Mouse (Mus musculus) spleen, adult 2 months (tissue): ENCODE measurements at regions not wholly inside any gene's neighbourhood (a gene's known extent, or its start where the extent isn't known, plus 50 kb on each side); places are given as distances from the start of the nearest gene placed in this dataset.

Experiments used
- DNase-seq, 2 experiments: peaks; one replicate each; pipeline versions ENCODE4 v3.0.0 to v3.0.0-alpha.2; 2012 to 2021; ENCODE audit warnings: low spot score in 2 of 2, low read depth in 1 of 2
- H3K27ac ChIP-seq: fragments of 200-500 bp; 2 replicates; pipeline ENCODE4 v1.5.1; 2012; ENCODE audit warnings: low read length, inconsistent platforms; ENCODE audit not compliant: insufficient read depth
- H3K27me3 ChIP-seq: fragments of 200-500 bp; 2 replicates; pipeline ENCODE4 v1.6.1; 2012; ENCODE audit warnings: mild to moderate bottlenecking, moderate library complexity, low read length, inconsistent platforms; ENCODE audit not compliant: control insufficient read depth, insufficient read depth
- H3K36me3 ChIP-seq: fragments of 200-500 bp; 2 replicates; pipeline ENCODE4 v1.6.1; 2012; ENCODE audit warnings: mild to moderate bottlenecking, low read length, inconsistent platforms; ENCODE audit not compliant: control insufficient read depth, insufficient read depth
- H3K4me1 ChIP-seq: fragments of 200-500 bp; 2 replicates; pipeline ENCODE4 v1.6.1; 2011; ENCODE audit warnings: inconsistent platforms; ENCODE audit not compliant: control insufficient read depth, insufficient read depth, insufficient read length
- H3K4me3 ChIP-seq: fragments of 200-500 bp; 2 replicates; pipeline ENCODE4 v1.5.1; 2011; ENCODE audit warnings: mild to moderate bottlenecking, inconsistent platforms; ENCODE audit not compliant: insufficient read depth, insufficient read length; ENCODE audit errors: extremely low read depth
- CTCF ChIP-seq: fragments of 200-500 bp; IDR thresholded peaks from 2 replicates; pipeline ENCODE4 v1.5.1; 2011; ENCODE audit warnings: mild to moderate bottlenecking, inconsistent platforms; ENCODE audit not compliant: insufficient read depth, insufficient read length, insufficient replicate concordance; ENCODE audit errors: extremely low read depth
- POLR2A ChIP-seq: fragments of 200-500 bp; IDR thresholded peaks from 2 replicates; pipeline ENCODE4 v1.6.1; 2011; ENCODE audit warnings: low read depth, low read length, inconsistent platforms
- WGBS: fragments of 180-500 bp; shearing (Covaris S2); methylation state at CpG from one replicate; pipeline ENCODE4 v1.1.7; 2018; 5-methylcytosine and 5-hydroxymethylcytosine counted together

- no peaks in the 10 kb centered on the region for H3K4me1 ChIP-seq
- TF ChIP-seq CTCF (no peak), POLR2A (no peak)
- no peak overlapping the region for H3K4me3 ChIP-seq
- 36% methylated on average over 4 of the region's 4 CpGs for WGBS
- no peak for DNase-seq
- no peak overlapping the region for H3K27ac ChIP-seq
- no peaks in the 10 kb centered on the region for H3K27me3 ChIP-seq
- H3K36me3 ChIP-seq, result no peaks in the 10 kb centered on the region
Measured at GRCm38 (mm10) chr4:127679391-127679790, 291.4 kb downstream of the CK137956 start.

DNA sequence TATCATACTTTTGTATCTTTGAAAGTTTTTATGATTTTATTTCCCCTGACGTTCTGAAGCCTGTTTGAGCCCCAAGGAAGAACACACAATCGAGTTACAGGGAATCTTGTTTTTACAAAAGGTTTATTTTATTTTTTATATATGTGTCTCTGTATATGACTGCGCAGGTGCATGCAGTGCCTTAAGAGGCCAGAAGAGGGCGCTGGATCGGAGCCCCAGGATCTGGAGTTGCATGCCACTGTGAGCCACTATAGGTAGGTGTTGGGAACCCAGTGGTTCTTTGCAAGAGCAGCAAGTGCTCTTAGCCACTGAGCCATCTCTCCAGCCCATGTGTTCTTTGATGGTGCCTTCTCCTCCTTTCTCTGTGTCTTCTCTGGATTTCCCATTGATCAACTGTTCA, 292.3 kb downstream of the CK137956 start:
- WGBS, result 55% methylated on average over 5 of the region's 5 CpGs
- Histone ChIP-seq H3K4me1 (no peaks in the 10 kb centered on the region), H3K36me3 (no peaks in the 10 kb centered on the region), H3K4me3 (no peak overlapping the region), H3K27ac (no peak overlapping the region), H3K27me3 (no peaks in the 10 kb centered on the region)
- TF ChIP-seq CTCF (no peak), POLR2A (no peak)
- DNase-seq, result no peak

DNA sequence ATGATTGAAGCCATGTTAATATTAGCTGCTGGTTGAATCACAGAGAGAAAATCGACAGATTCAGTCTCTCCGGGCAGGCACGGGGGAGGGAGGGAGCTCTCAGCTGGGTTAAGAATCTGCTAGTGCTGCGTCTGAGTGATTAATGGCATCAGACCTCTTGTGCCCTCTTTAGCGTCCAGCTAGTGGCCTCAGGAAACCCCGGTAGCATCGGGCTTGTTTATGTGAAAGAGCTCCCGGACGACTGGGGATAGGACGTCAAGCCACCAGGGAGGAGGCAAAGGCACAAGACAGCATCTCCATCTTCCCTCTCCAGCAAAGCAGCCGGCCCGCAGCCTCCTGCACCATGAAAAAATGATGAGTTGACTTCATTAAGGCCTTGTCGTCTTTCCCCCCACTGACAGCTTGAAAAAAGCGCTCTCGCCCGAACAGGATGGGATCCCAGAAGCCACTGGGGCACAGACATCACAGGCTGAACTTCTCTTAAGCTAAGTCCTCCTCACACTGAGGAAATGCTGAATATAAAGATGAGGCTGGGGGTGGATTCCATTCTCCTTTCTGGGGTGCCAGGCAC, 294.9 kb downstream of the CK137956 start:
- no peak overlapping the region for H3K4me3 ChIP-seq
- H3K36me3 ChIP-seq, result no peaks in the 10 kb centered on the region
- no peak for DNase-seq
- no peak overlapping the region for H3K27ac ChIP-seq
- WGBS, result 49% methylated on average over 16 of the region's 16 CpGs
- TF ChIP-seq CTCF (no peak), POLR2A (no peak)
- H3K27me3 ChIP-seq, result no peaks in the 10 kb centered on the region
- H3K4me1 ChIP-seq, result no peaks in the 10 kb centered on the region

- TF ChIP-seq CTCF (no peak), POLR2A (no peak)
- Histone ChIP-seq H3K36me3 (no peaks in the 10 kb centered on the region), H3K4me3 (no peak overlapping the region), H3K27ac (no peak overlapping the region), H3K27me3 (no peaks in the 10 kb centered on the region), H3K4me1 (no peaks in the 10 kb centered on the region)
- no peak for DNase-seq
- WGBS, result 86% methylated on average over 1 of the region's 1 CpGs
Measured at GRCm38 (mm10) chr4:127659950-127660349, 302.0 kb upstream of the Gjb5 start.

- Histone ChIP-seq H3K27ac (no peak overlapping the region), H3K4me1 (no peaks in the 10 kb centered on the region), H3K4me3 (no peak overlapping the region), H3K27me3 (no peaks in the 10 kb centered on the region), H3K36me3 (no peaks in the 10 kb centered on the region)
- 92% methylated on average over 5 of the region's 5 CpGs for WGBS
- no peak for TF ChIP-seq CTCF
- no peak for DNase-seq
Measured at GRCm38 (mm10) chr4:127651601-127652000, 293.6 kb upstream of the Gjb5 start.

DNA sequence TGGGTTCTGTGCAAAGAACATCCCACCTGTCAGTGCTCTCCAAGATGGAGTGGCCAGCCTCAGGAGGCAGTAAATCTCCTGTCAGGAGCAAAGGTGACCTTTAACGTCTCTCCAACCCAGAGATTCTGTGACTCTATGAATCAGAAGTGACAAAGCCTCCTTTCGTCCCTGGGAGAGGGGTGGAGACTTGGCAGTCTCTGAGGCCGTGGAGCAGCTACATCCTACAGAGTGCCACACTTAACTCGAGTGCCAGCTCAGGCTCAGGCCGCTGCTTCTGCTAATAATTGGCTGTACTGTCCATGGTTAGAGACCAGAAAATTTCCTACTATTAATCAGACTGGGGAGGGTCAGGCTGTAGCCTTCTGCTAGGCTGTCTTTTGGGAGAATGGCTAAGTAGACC, 290.0 kb upstream of the Gjb5 start:
- Histone ChIP-seq H3K27me3 (no peaks in the 10 kb centered on the region), H3K27ac (no peak overlapping the region), H3K4me1 (no peaks in the 10 kb centered on the region), H3K36me3 (no peaks in the 10 kb centered on the region), H3K4me3 (no peak overlapping the region)
- TF ChIP-seq CTCF, result no peak
- TF ChIP-seq POLR2A, result no peak
- no peak for DNase-seq
- 73% methylated on average over 5 of the region's 5 CpGs for WGBS

DNA sequence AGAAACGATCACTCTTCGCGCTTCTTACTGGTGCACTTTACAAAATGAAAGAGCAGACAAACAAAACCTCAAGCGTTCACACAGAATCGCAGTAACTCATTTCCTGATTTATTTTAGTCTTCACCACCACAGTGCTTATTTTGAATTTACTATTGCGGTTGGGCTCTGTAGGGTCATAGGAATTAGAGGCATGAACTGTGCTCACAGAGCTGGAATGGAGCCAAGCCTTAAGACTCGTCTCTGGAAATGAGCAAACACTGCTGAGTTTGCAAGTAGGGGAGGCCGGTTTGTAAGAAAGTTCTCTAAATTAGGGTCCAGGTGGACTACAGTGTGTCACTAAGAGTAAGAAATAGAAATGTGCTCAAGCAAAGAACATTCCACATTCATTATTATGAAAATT, 289.2 kb upstream of the Gjb5 start:
- no peak overlapping the region for H3K27ac ChIP-seq
- H3K4me3 ChIP-seq, result no peak overlapping the region
- DNase-seq, result no peak
- TF ChIP-seq CTCF (no peak), POLR2A (no peak)
- no peaks in the 10 kb centered on the region for H3K27me3 ChIP-seq
- no peaks in the 10 kb centered on the region for H3K4me1 ChIP-seq
- 54% methylated on average over 8 of the region's 8 CpGs for WGBS
- no peaks in the 10 kb centered on the region for H3K36me3 ChIP-seq
